Mouse (Mus musculus) bone marrow, adult 2 months (tissue): ENCODE results near the gene Crtc2.

Source experiments
- CTCF ChIP-seq: fragments of 200-500 bp; IDR thresholded peaks from 2 replicates; pipeline ENCODE4 v1.5.1; 2011; ENCODE audit warnings: low read length, control low read depth; ENCODE audit not compliant: control insufficient read depth, insufficient read depth
- POLR2A ChIP-seq: fragments of 200-500 bp; IDR thresholded peaks from 2 replicates; pipeline ENCODE4 v1.6.1; 2011; ENCODE audit warnings: low read depth, mild to moderate bottlenecking, control low read depth, low read length, borderline replicate concordance; ENCODE audit not compliant: control insufficient read depth

- TF ChIP-seq CTCF (no peak), POLR2A (no peak; the same call in 1 of the 2 replicates)
Measured at GRCm38 (mm10) chr3:90292345-90293275, 38.6 kb downstream of the Crtc2 start, which contains the start of gene Gatad2b.
